Mouse (Mus musculus): Measurements from ENCODE around the gene 1700018B08Rik. TPM values are rescaled to one million over a fixed set of nuclear protein-coding genes. Genes with fewer than 3 reads are reported as not detected.

1700018B08Rik gene
- polyA plus RNA-seq (2017; shearing (Covaris generic)): under 1 TPM in 1 of 2 experiments, not detected in 1; 0.78 TPM

GRCm38 (mm10) chr8:121544276-121544785 lies at the start of gene 1700018B08Rik:
Gene 1700018B08Rik (minus strand): TSS chr8:121544320.

GRCm38 (mm10) chr8:121590203-121591177 lies 46.4 kb upstream of the 1700018B08Rik start, which contains the start of gene Map1lc3b:
Gene Map1lc3b (plus strand): TSS chr8:121590361.

GRCm38 (mm10) chr8:121578676-121579451 lies 34.7 kb upstream of the 1700018B08Rik start, which contains the start of gene Fbxo31:
Gene Fbxo31 (minus strand): TSS chr8:121578806.

Other genes starting within 250 kb of the 1700018B08Rik start
- gene Fbxo31, start 34.5 kb upstream of the 1700018B08Rik start, polyA plus RNA-seq (2017; shearing (Covaris generic)): 10 to 100 TPM; 31.7 to 42.2 TPM
- 100 to 1,000 TPM; 231 to 284 TPM for gene Map1lc3b, start 46.0 kb upstream of the 1700018B08Rik start, polyA plus RNA-seq (2017; shearing (Covaris generic))
- gene Zcchc14, start 108.6 kb upstream of the 1700018B08Rik start, polyA plus RNA-seq (2017; shearing (Covaris generic)): 1 to 10 TPM in 1 of 2 experiments, under 1 TPM in 1; 0.19 to 2.8 TPM
- gene Jph3, start 185.3 kb upstream of the 1700018B08Rik start, polyA plus RNA-seq (2017; shearing (Covaris generic)): under 1 TPM; 0.33 to 0.67 TPM

Data from inflammation-experienced regulatory T-cells (primary cell).